Mouse (Mus musculus): ENCODE results near the gene Dcn.

Dcn gene

DNA sequence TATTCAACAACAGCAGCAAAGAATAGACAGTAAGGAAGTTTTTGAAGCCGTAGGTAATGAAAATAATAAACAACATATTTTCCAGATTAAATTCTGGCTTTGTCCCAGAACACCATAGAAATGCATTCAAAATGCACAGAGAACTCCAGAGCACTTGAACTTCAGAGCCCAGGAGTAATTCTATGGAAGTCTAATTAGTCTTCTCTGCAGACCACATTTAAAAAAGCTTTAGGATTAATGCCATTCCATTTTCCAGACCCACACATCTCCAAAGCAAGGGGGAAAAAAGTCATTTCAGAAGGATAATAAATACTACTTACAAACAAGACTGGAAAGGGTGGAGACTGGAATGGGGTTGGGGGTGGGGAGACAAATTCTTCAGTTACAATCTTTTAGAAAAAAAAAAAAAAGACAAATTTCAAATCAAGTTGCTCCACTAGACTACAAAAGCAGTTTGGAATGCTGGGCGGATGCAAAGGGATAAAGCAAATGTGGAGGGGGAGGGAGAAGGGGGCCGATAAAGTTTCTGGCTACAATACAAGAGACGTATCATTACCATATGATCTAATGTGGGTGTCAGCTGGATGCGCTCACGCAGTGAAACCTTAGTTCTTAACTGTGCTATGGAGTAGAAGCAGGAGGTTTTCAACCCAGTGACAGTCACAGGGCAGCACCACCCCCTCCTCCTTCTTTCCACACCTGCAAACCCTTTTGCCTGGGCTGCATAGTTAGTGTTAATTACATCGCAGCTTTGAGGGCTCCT lies at the start of gene Dcn:
Dcn (plus strand) TSS at position 606 of the 763 bp plus-strand sequence.
- DNase-seq = peak in 1 of 2 experiments; percentile 5

DNA sequence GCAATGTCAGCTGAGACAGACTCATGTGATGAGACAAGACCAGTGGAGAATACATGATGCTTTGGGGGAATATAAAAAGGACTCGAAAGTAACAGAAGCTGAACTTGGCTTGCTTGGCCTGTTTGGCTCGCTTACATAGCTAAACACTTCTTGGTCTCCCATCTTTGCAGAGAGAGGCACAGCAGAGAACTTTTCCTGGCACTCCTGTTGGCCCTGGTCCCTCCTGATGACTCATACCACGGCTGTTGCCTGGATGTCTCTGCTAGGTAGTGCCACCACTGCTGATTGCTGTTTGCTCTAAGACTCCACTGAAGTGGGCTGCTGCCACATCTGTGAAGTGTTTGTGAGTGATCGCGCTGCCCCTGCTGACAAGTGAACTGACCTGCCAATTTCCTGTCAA lies 42.7 kb upstream of the Dcn start:
- DNase-seq = peak; percentile 26 to 51

DNA sequence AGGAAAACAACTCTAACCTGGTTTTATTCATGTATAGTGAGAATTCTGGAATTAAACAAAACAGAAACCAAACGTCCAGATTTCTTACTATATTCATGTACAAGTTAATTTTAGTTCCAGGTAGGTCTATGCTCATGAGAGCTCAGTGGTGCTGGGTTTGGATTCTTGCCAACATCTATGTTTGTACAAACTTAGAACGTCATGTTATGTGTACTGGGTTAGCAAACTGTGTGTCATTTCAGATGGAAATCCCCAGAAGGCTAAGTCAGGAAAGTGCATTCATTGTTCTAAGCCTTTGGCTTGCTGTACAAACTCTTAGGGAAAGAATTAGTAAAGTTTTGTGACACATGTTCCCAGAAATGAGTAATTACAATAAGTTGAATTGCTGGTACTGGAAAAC lies 37.1 kb upstream of the Dcn start:
- DNase-seq = no peak

DNA sequence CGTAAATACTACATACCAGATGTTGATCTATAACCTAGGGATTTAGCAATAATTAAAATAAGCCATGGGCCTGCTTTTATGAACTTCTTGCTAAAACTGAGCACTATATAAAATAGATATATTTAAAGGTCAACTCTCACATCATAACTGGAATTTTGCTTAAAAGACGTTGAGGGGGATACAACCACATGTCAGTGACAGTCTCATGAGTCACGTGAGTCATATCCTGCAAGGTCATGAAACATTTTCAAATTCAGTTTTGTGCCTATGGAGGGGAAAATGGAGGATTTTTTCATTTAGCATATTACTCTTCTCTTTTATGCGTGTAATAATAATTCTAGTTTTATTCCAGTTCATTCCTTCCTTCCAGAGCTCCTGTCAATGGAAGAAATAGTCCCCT lies 32.9 kb upstream of the Dcn start:
- no peak for DNase-seq

DNA sequence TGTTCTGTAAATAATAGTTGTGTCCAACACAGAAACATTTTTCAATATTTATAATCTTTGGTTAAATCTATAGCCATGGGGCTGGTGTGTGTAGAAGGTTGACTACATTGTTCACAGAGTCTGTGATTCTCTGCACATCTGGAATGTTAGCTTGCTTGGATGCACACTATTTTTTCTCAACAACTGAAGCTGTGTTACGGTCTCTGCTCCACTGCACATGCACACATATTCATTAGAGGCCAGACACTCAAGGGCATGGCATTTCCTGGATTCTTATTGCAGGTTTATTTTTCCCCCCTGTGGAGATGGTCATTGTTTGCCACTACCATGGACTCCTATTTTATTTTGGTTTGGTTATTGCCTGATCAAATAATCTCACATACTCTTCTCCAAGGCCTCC lies 26.5 kb upstream of the Dcn start:
- no peak for DNase-seq

DNA sequence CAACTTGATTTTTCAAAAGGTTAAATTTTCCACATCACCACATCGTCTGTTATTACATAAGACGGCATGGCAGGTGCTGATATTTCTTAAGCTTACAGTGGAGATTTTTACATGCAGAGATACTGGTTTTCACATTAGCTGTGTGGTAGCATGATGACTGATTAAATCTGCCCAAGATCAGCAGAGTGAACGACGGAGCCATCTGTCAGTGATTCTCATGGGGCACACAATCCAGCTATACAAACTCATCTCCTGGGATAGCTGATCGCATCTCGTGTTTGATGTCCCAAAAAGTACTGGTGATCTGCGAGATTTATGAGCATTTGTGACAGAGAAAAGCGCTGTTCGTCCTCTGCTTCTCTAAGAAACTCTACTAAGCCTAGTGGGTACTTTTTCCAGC lies 25.9 kb upstream of the Dcn start:
- no peak for DNase-seq

DNA sequence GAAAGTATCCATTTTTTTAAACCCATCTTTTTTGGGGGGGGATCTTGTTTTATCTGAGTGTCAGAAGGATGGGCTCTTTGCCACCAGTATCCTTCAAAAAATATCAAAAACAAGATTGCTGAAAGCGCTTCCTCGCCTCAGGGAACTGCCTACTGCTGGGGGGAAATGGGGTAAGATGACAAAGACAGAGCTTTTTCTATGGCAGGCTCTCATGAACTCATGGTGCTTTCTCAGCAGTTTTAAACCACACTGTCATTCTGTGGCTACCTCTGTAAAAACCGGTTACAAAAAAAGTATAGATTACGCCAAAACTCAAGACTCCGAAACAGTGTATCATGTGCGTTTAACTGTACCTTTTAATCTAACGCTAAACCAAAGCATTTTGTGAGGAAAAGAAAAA lies 22.4 kb upstream of the Dcn start:
- DNase-seq = no peak

DNA sequence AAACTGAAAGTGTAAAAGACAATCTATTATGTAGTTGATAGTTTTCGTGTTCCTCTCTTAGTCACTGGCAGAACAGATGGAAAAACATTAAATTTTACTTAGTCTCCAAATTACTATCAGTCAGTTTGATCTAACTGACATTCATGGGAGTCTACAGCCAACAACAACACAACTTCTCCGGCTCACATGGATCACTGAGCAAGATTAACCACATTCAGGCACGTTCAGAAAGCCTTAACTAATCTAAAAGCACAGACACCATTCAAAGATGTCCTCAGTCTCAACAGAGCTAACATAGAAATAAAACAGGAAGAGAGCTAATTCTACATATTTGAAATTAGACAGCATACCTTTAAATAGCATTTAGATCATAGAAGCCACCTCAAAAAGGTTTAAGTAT lies 12.6 kb upstream of the Dcn start:
- DNase-seq = no peak

DNA sequence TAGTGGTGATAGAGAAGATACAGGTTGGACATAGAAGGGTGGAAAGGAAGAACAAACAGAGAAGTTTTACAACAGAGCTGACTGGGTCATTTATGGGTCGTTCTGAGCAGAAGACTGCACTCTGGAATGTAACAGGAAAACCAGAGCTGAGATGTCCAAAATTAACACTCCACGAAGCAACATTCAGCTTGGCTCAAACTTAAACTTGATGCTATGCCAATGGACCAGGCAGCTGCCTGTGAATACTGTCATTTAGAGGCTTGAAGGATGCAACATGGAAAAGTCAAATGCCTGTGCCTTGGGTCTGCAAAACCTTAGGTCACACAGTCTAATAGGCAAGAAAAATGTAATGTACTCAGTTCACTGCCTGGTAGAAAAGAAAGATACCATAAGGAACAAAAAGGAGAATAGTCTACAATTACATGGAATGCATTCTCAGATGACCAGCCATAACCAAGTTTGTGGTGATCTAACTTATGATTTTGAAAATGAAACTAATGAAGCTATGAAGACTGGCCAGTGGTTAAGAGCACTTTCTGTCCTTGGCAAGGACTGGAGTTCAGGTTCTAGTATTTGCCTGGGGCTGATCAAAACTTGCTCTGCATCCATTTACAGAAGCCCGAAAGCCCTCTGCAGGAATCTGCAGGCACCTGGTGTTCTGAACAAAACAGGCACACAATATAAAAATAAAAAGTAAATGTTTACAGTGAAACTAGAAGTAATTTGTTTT lies 9.8 kb upstream of the Dcn start:
- DNase-seq = no peak

DNA sequence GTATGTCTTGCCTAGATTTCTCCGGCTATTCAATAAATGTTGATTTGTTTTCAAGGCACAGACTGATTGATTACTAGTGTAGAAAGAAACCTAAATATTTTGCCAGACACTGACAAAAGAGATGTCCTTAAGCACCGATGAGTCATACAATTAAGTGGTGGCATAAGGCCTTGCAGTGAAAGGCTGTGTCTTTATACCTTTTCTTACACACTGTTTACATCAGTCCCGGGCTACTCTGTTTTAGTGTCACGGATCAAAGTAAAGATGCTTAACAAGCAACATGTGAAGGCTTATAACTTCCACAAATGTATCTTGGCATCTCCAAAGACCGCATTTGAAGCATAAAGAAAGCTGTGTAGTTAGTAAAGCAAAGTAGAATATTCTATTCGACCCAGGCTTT lies 3.9 kb upstream of the Dcn start:
- no peak for DNase-seq

DNA sequence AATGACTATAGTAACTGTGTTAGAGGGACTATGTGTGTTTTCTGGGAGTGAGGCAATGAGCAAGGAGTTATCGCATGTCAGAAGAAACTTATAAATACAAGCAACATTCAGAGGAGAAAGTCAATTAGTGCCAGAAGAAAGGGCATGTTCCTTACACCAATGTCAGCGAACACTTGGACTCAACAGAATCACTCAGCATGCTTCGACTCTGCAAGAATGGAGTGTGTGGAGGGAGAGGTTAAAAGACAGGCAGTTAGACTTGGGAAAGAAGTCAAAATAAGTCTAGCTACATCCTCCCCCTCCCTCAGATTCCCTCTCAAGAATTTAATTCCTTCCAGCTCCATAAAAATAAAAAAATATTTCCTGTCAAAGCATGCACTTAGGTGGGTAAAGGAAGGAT lies 1.1 kb upstream of the Dcn start:
- DNase-seq = no peak

DNA sequence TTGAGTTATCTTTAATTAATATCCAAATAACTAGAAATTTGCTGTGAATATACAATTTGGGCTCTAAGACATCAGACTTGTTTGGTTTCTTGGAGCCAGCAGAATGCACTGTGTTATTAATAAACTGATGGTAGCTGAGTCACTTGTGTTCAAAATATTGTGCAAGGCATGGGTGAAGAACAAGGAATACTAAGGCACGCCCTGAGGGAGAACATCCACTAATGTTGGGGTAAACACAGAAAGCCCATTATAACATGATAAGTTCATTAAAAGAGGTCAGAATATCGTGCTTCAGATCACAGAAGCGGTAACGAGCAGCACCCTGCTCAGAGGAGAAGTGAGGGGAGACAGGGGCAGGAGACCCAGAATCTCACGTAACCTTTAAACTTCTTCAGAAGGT lies 2.7 kb downstream of the Dcn start:
- no peak for DNase-seq

DNA sequence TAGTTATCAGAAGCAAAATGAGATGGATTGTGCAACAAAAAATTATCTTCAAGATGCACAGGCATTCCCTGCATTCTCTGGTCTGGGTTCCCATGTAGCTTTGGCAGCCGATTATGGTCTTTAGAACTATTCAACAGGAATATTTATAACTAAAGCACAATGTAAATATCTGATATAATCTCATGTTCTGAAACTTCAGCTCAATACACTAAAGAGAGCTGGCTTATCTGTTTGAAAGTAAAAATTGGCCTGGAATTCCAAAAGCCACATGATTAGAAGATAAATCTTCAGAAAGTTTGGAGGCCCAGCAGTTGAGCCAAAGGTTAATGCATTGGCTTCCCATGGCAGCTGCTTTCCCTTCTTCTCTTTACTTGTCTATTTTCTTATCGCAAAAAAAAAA lies 4.6 kb downstream of the Dcn start:
- no peak for DNase-seq

DNA sequence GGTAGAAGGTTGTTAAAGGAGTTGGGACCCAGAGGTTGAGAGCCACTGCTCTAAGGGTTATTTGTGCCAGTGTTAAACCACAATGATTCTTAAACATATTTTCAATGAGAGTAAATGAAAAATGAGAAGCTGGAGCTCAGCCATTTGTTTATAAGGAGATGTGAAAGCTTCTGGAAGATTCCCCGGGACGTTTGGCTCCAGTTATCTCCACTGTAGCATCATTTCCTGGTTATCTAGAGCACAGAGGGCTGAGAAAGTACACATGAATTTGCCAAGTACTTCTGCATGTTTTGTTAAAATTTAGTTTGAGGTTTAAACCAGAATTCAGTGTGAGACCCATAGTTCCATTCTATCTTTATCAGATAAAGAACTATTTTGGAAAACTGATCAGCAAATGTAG lies 5.7 kb downstream of the Dcn start:
- DNase-seq = no peak

DNA sequence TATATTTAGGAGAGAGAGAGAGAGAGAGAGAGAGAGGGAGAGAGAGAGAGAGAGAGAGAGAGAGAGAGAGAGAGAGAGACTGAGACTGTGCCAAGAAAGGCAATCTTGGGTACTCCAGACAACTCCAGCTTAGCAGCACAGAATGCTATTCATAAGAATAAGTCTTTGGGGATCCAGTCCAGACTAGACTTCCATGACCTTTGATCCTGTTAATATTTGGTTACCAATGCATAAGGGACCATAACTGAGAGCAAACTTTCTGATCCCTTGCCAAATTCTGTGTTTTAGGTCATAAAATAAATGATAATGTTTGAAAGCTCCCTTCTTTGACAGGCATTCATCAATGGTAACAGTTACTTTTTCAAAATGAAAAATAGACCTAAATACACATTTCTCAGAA lies 6.7 kb downstream of the Dcn start:
- no peak for DNase-seq

DNA sequence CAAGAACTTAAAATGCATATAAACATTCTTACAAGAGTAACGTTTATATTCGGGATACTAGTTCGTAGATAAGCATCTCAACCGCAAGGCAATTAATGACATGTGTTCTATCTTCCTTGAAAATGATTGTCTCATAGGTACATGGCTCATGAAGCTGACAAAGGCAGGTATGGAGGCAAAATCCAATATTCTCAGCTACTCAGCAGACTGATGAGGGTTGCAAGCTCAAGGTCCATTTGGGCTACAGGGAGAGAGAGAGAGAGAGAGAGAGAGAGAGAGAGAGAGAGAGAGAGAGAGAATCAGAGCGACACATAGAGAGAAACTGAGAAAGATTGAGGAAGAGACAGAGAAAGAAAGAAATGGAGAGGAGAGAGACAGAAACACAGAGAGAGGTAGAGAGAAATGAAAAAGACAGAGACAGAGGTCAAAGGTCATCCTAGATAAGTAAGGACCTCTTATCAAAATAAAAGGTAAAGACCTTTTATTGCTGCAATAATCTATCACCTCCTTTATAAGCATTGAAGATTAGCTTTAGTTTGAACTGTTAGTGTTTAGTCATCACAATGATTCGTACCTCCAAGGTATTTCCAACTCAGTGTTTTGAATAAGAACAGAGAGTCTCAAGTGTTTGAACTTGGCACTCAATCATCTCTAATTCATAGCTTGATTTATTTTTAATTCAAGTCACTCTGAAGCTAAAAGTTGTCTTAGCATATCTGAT lies 8.0 kb downstream of the Dcn start:
- DNase-seq = no peak

DNA sequence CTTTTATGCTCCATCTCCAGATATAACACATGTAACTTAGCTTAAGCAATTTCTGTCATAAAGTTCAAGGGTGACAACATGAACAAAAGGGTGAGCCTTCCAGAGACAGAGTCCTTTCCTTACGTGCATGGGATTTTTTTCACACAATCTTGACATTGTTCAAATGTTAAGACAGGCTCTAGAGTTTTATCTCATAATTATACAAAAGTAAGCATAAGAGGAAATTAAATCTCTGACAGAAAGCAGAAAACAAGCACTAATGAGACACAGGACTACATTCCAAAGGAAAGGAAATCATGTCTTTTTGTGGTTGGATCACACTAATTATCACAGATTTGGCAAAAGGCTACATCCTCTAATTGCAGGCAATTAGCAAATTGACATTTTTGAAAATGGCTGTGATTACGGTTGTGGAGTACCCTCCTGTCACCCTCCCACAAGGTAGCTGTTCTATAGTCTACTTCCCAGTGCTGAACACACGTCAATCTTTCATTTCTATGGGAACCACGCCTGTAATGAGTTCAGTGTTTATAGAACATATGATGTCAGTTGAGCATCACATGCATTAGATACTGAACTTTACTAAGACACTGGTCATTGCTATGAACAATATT lies 13.1 kb downstream of the Dcn start:
- no peak for DNase-seq

DNA sequence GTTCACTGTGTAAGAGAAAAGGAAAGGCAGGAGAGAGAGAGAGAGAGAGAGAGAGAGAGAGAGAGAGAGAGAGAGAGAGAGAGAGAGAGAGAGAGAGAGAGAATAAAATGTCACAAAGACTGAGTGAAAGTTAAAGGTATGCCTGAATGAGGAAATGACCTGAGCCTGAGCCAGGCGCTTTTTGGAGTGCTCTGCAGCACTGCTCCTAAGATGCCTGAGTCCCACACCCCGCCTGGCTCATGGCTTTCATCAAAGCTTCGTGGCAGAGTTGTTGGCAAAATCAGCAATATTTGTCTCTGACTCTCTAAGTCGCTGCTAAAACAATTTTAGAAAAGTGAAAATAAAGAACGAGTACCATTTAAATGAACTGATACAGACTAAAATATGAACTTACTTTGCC lies 18.2 kb downstream of the Dcn start:
- DNase-seq = no peak

DNA sequence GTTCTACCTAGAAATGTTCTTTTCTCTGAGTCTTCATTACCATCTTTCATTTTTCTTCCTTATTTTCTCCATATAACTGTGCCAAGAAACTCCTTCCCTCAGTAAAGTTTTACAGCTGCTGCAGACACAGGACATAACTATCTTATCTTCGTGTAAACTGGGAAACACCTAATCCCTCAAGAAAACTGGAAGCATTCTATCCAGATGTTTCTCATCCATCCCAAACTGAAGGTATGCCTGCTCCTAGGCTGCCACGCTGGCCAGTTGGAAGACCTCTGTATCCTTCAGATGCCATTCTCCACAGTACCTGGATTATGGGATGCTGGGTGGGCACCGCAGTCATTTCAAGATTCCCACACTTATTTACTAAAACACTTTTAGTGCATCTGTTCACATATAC lies 44.0 kb downstream of the Dcn start:
- DNase-seq = no peak

DNA sequence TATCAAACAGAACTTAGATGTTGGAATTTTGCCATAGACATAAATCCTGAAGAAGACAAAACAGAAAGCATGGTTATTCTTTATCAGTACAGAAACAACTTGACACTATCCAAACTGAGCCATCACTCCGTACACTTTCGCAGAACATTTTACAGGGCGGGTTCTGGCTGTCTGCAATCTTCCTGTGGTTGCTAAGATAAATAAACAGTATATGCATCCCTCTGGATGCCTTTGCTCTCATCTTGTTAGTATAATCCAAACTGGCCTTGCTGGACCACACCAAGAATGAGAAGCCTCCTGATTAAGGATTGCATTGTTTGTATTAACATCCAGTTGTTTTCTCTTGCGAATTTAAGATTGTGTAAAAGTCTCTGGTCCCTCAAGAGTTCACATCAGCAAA lies 56.3 kb downstream of the Dcn start:
- DNase-seq = no peak

DNA sequence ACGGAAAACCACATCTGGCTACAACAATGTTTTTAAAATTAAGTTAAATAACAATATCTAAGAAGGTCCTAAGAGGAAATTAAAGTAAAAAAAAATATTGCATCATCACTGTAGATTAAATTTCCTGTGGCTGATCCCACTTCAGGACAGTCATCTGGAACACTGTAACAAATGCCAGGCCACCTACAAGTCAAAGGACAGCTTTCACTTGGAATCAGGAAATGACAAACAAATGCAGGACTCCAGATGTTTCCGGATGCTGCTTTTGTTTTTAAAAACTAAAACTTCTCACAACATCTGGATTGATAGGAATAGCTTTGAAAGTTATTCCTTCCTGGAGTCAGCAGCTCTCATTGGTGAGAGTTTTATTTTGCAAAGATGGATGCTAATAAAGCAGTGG lies 57.5 kb downstream of the Dcn start:
- DNase-seq = peak in 1 of 2 experiments; percentile 4

DNA sequence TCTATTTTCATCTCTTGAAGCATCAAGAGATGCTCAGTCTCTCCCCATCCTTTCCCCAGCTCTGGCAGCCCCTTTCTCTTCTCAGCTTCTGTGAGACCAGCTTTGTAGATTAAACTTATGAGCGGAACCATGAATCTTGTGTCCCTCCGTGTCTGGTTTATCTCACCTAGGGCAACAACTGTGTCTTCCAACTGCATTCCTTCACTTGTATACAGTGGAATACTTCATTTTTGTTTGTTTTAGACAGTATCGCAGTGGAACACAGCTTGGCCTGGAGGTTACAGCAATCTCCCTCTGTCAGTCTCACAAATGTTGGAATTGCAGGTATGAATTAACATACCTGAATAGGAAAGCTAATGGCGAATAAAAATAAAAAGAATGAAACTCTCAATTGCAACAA lies 58.8 kb downstream of the Dcn start:
- DNase-seq = no peak

DNA sequence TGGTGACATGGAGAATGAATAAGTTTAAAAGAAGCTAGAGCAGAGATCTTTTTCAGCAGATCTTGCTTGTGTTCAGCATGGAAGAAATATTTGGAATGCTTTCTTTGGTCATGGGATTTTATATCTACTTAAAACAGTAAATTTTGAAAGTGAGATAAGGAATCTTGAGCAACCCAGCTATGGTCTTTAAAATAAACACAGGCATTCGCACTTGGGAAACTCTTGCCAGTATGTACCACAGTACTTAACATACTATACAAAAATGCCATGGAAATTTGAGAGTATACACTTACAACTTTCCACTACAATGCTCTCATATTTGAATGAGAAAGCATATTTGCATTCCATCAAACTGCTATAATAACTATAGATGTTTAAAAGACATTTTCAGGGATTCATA lies 68.3 kb downstream of the Dcn start:
- no peak for DNase-seq

Data from lung, adult 18-20 months (tissue).